In genomic region chr16:3923515-3923914, GRCm38 (mm10) we compare ENCODE assay signal across 26 mouse cellular contexts. TPM values are rescaled to one million over a fixed set of nuclear protein-coding genes. Genes with fewer than 3 reads are reported as not detected.
DNase-seq lines count a peak whose midpoint lies in the region; ATAC-seq lines count a peak whose summit lies in the region.
"Had no signal": no experiment of that assay in that cellular context is flagged by ENCODE, and none has a peak within 500 bp of the region (broad histone marks: within the 10 kb centered on the region; RNA-seq: fewer than 3 reads in every experiment).

No protein-coding gene starts in this region.

- no peaks in the 10 kb centered on the region for H3K9me3 ChIP-seq in forebrain, embryonic 11.5 days (ENCODE audit: control insufficient read depth, low read length)
- no peaks in the 10 kb centered on the region for H3K9me3 ChIP-seq in forebrain, embryonic 14.5 days (replicated peaks; ENCODE audit: control insufficient read depth, low read length)
- H3K9me3 ChIP-seq in embryonic facial prominence, embryonic 10.5 days = no peaks in the 10 kb centered on the region
- no peaks in the 10 kb centered on the region for H3K9me3 ChIP-seq in limb, embryonic 10.5 days (replicated peaks)
- no peaks in the 10 kb centered on the region for H3K9me3 ChIP-seq in liver, embryonic 16.5 days (replicated peaks; ENCODE audit: control insufficient read depth, low read length)
- H3K9me3 ChIP-seq: hindbrain, embryonic 12.5 days; midbrain, embryonic 10.5 days had no signal

- H3K36me3 ChIP-seq in forebrain, embryonic 11.5 days (ENCODE audit: control insufficient read depth, insufficient read depth, low read length) = no peaks in the 10 kb centered on the region
- H3K36me3 ChIP-seq in forebrain, embryonic 14.5 days (ENCODE audit: control insufficient read depth, insufficient read depth, low read length) = peaks cover 72% of the 10 kb centered on the region
- H3K36me3 ChIP-seq in embryonic facial prominence, embryonic 10.5 days (replicated peaks) = peaks cover 77% of the 10 kb centered on the region
- peaks cover 61% of the 10 kb centered on the region for H3K36me3 ChIP-seq in limb, embryonic 10.5 days
- peaks cover 13% of the 10 kb centered on the region for H3K36me3 ChIP-seq in liver, embryonic 16.5 days (ENCODE audit: control insufficient read depth, insufficient read depth)

- no peak overlapping the region for H3K4me3 ChIP-seq in forebrain, embryonic 11.5 days (ENCODE audit: low read depth, low read length)
- no peak overlapping the region for H3K4me3 ChIP-seq in forebrain, embryonic 14.5 days (ENCODE audit: low read depth, low read length)
- no peak overlapping the region for H3K4me3 ChIP-seq in embryonic facial prominence, embryonic 10.5 days
- no peak overlapping the region for H3K4me3 ChIP-seq in limb, embryonic 10.5 days
- H3K4me3 ChIP-seq in liver, embryonic 16.5 days (ENCODE audit: low read depth, low read length) = no peak overlapping the region
- H3K4me3 ChIP-seq: gastrocnemius, adult 2 months; hindbrain, embryonic 12.5 days; midbrain, embryonic 10.5 days had no signal

- 93% methylated on average over 3 of the region's 3 CpGs for WGBS in forebrain, embryonic 11.5 days
- WGBS in forebrain, embryonic 14.5 days = 92% methylated on average over 3 of the region's 3 CpGs
- 87% methylated on average over 3 of the region's 3 CpGs for WGBS in embryonic facial prominence, embryonic 10.5 days
- 91% methylated on average over 3 of the region's 3 CpGs for whole genome bisulfite sequencing in limb, embryonic 10.5 days
- 70% methylated on average over 3 of the region's 3 CpGs for WGBS in liver, embryonic 16.5 days (ENCODE audit: insufficient replicate concordance)

- no peak overlapping the region for H3K27ac ChIP-seq in forebrain, embryonic 11.5 days (ENCODE audit: low read depth, low read length)
- no peak overlapping the region for H3K27ac ChIP-seq in forebrain, embryonic 14.5 days (ENCODE audit: low read depth, low read length)
- peak overlapping the region; percentile 73 for H3K27ac ChIP-seq in embryonic facial prominence, embryonic 10.5 days (replicated peaks)
- peak overlapping the region; percentile 70; the same call in 1 of the 2 replicates for H3K27ac ChIP-seq in limb, embryonic 10.5 days
- peak overlapping the region; percentile 47 for H3K27ac ChIP-seq in liver, embryonic 16.5 days (ENCODE audit: low read length)
- H3K27ac ChIP-seq: gastrocnemius, adult 2 months; hindbrain, embryonic 12.5 days; midbrain, embryonic 10.5 days had no signal

- peak; percentile 2 for DNase-seq in forebrain, embryonic 11.5 days (ENCODE audit: low spot score)
- no peak for DNase-seq in forebrain, embryonic 14.5 days (ENCODE audit: low spot score)
- no peak for DNase-seq in embryonic facial prominence, embryonic 10.5 days (ENCODE audit: low spot score)
- DNase-seq in limb, embryonic 10.5 days (ENCODE audit: low spot score) = no peak
- DNase-seq in frontal cortex, postnatal 25 days (ENCODE audit: low spot score in 2 of 2) = no peak
- no peak for DNase-seq in urinary bladder, postnatal 4 days (ENCODE audit: low spot score in 2 of 2)
- no peak for DNase-seq in left cerebral cortex, adult 8-10 months (ENCODE audit: low spot score in 2 of 2)
- DNase-seq: adrenal gland, postnatal 36 days; cerebellum, adult 18-20 months; cerebellum, postnatal 25 days; forebrain, postnatal 0 days; gastrocnemius, adult 2 months; heart, postnatal 10 days; kidney, adult 8-10 months; kidney, postnatal 14 days; left cerebral cortex, postnatal 4 days; lung, postnatal 4 days; right cerebral cortex, postnatal 25 days had no signal

- no peaks in the 10 kb centered on the region for H3K4me1 ChIP-seq in forebrain, embryonic 11.5 days (replicated peaks; ENCODE audit: control insufficient read depth, insufficient read depth, low read length)
- H3K4me1 ChIP-seq in forebrain, embryonic 14.5 days (ENCODE audit: control insufficient read depth, insufficient read depth, low read length) = no peaks in the 10 kb centered on the region
- 0 out of 2 replicates have a peak, but pooled peaks cover 5% of the 10 kb centered on the region for H3K4me1 ChIP-seq in embryonic facial prominence, embryonic 10.5 days
- peaks cover 4% of the 10 kb centered on the region; the same call in 1 of the 2 replicates for H3K4me1 ChIP-seq in limb, embryonic 10.5 days
- H3K4me1 ChIP-seq in liver, embryonic 16.5 days (ENCODE audit: control insufficient read depth, low read depth, low read length) = no peaks in the 10 kb centered on the region; the same call in 1 of the 2 replicates
- H3K4me1 ChIP-seq: hindbrain, embryonic 12.5 days; midbrain, embryonic 10.5 days had no signal

- no peak for ATAC-seq in forebrain, embryonic 11.5 days (replicated peaks; ENCODE audit: low FRiP score)
- no peak for ATAC-seq in forebrain, embryonic 14.5 days
- ATAC-seq in liver, embryonic 16.5 days (ENCODE audit: low read depth) = peak; percentile 81
- ATAC-seq: CD4-positive, CD25-positive, alpha-beta regulatory T cell, adult 4 months; forebrain, postnatal 0 days had no signal

- H3K27me3 ChIP-seq in forebrain, embryonic 11.5 days (ENCODE audit: control insufficient read depth, insufficient read depth, low read length) = no peaks in the 10 kb centered on the region
- no peaks in the 10 kb centered on the region for H3K27me3 ChIP-seq in forebrain, embryonic 14.5 days (replicated peaks; ENCODE audit: control insufficient read depth, insufficient read depth, low read length)
- no peaks in the 10 kb centered on the region for H3K27me3 ChIP-seq in embryonic facial prominence, embryonic 10.5 days (replicated peaks; ENCODE audit: low read depth, poor library complexity, severe bottlenecking)
- H3K27me3 ChIP-seq in limb, embryonic 10.5 days (ENCODE audit: low read depth, poor library complexity, severe bottlenecking) = no peaks in the 10 kb centered on the region
- no peaks in the 10 kb centered on the region for H3K27me3 ChIP-seq in liver, embryonic 16.5 days (ENCODE audit: control insufficient read depth, insufficient read depth, low read depth, low read length)
- H3K27me3 ChIP-seq: hindbrain, embryonic 12.5 days had no signal

- H3K4me2 ChIP-seq in forebrain, embryonic 11.5 days (ENCODE audit: low read depth, low read length, severe bottlenecking) = no peak overlapping the region
- no peak overlapping the region for H3K4me2 ChIP-seq in forebrain, embryonic 14.5 days (ENCODE audit: low read length)
- H3K4me2 ChIP-seq in liver, embryonic 16.5 days (ENCODE audit: low read depth, low read length) = no peak overlapping the region; the same call in 1 of the 2 replicates
- H3K4me2 ChIP-seq: heart, embryonic 11.5 days; hindbrain, embryonic 12.5 days had no signal

- H3K9ac ChIP-seq in forebrain, embryonic 11.5 days (ENCODE audit: low read length) = no peak overlapping the region
- H3K9ac ChIP-seq in forebrain, embryonic 14.5 days (ENCODE audit: low read length) = no peak overlapping the region
- H3K9ac ChIP-seq in liver, embryonic 16.5 days (ENCODE audit: low read depth, low read length) = no peak overlapping the region
- H3K9ac ChIP-seq: forebrain, postnatal 0 days; hindbrain, embryonic 12.5 days had no signal

RNA-seq across cellular contexts. Expression of gene Cluap1, which starts 14.9 kb away (rescaled TPM):
- 23.6 and 24.7 TPM in 2 replicates for polyA plus RNA-seq in forebrain, embryonic 11.5 days (2014; fragmentation: Nextera tagmentation; extraction: Ambion mirVana)
- 35.1 and 35.6 TPM in 2 replicates for polyA plus RNA-seq in forebrain, embryonic 14.5 days (2014; fragmentation: Nextera tagmentation; extraction: Ambion mirVana)
- polyA plus RNA-seq in embryonic facial prominence, embryonic 10.5 days (2016; fragmentation: Nextera tagmentation; extraction: Ambion mirVana) = 22.5 and 24.7 TPM in 2 replicates
- 20.1 and 20.4 TPM in 2 replicates for polyA plus RNA-seq in limb, embryonic 10.5 days (2016; fragmentation: Nextera tagmentation; extraction: Ambion mirVana)
- 5.7 and 6.5 TPM in 2 replicates for polyA plus RNA-seq in liver, embryonic 16.5 days (2015; fragmentation: Nextera tagmentation; extraction: Ambion mirVana)
- 10 to 100 TPM; 23.0 to 30.6 (median 28.1) TPM for total RNA-seq in left cerebral cortex, adult 8-10 months (2022)

RNA-seq across cellular contexts. Expression of gene 1700037C18Rik, which starts 15.0 kb away (rescaled TPM):
- polyA plus RNA-seq in forebrain, embryonic 11.5 days (2014; fragmentation: Nextera tagmentation; extraction: Ambion mirVana) = 6.3 and 7.3 TPM in 2 replicates
- 9.6 and 10.0 TPM in 2 replicates for polyA plus RNA-seq in forebrain, embryonic 14.5 days (2014; fragmentation: Nextera tagmentation; extraction: Ambion mirVana)
- 6.8 TPM in 2 replicates for polyA plus RNA-seq in embryonic facial prominence, embryonic 10.5 days (2016; fragmentation: Nextera tagmentation; extraction: Ambion mirVana)
- polyA plus RNA-seq in limb, embryonic 10.5 days (2016; fragmentation: Nextera tagmentation; extraction: Ambion mirVana) = 7.7 and 8.8 TPM in 2 replicates
- 1.8 and 1.9 TPM in 2 replicates for polyA plus RNA-seq in liver, embryonic 16.5 days (2015; fragmentation: Nextera tagmentation; extraction: Ambion mirVana)
- total RNA-seq in left cerebral cortex, adult 8-10 months (2022) = 10 to 100 TPM in 1 of 4 experiments, 1 to 10 TPM in 3; 7.9 to 12.0 (median 8.6) TPM

RNA-seq across cellular contexts. Expression of gene Gm20695, which starts 39.1 kb away (rescaled TPM):
- polyA plus RNA-seq in forebrain, embryonic 11.5 days (2014; fragmentation: Nextera tagmentation; extraction: Ambion mirVana) = 1.7 and 2.0 TPM in 2 replicates
- polyA plus RNA-seq in forebrain, embryonic 14.5 days (2014; fragmentation: Nextera tagmentation; extraction: Ambion mirVana) = 2.6 and 4.1 TPM in 2 replicates
- 1.4 and 2.6 TPM in 2 replicates for polyA plus RNA-seq in embryonic facial prominence, embryonic 10.5 days (2016; fragmentation: Nextera tagmentation; extraction: Ambion mirVana)
- polyA plus RNA-seq in limb, embryonic 10.5 days (2016; fragmentation: Nextera tagmentation; extraction: Ambion mirVana) = 1.6 and 2.3 TPM in 2 replicates
- 0.71 and 0.98 TPM in 2 replicates for polyA plus RNA-seq in liver, embryonic 16.5 days (2015; fragmentation: Nextera tagmentation; extraction: Ambion mirVana)
- 1 to 10 TPM in 2 of 4 experiments, under 1 TPM in 1, not detected in 1; 0.96 to 1.2 (median 1.0) TPM for total RNA-seq in left cerebral cortex, adult 8-10 months (2022)
- total RNA-seq: ES-E14; heart, postnatal 10 days; left cerebral cortex, adult 18-20 months had no signal
- polyA plus RNA-seq: spleen, adult 2 months had no signal

RNA-seq across cellular contexts. Expression of gene Zfp597, which starts 39.2 kb away (rescaled TPM):
- polyA plus RNA-seq in forebrain, embryonic 11.5 days (2014; fragmentation: Nextera tagmentation; extraction: Ambion mirVana) = 8.0 and 9.0 TPM in 2 replicates
- polyA plus RNA-seq in forebrain, embryonic 14.5 days (2014; fragmentation: Nextera tagmentation; extraction: Ambion mirVana) = 12.6 and 14.3 TPM in 2 replicates
- 4.5 and 5.5 TPM in 2 replicates for polyA plus RNA-seq in embryonic facial prominence, embryonic 10.5 days (2016; fragmentation: Nextera tagmentation; extraction: Ambion mirVana)
- polyA plus RNA-seq in limb, embryonic 10.5 days (2016; fragmentation: Nextera tagmentation; extraction: Ambion mirVana) = 4.1 and 6.5 TPM in 2 replicates
- polyA plus RNA-seq in liver, embryonic 16.5 days (2015; fragmentation: Nextera tagmentation; extraction: Ambion mirVana) = 2.2 and 2.5 TPM in 2 replicates
- 10 to 100 TPM; 26.0 to 29.7 (median 27.4) TPM for total RNA-seq in left cerebral cortex, adult 8-10 months (2022)

RNA-seq across cellular contexts. Expression of gene Naa60, which starts 51.3 kb away (rescaled TPM):
- 64.8 and 74.1 TPM in 2 replicates for polyA plus RNA-seq in forebrain, embryonic 11.5 days (2014; fragmentation: Nextera tagmentation; extraction: Ambion mirVana)
- polyA plus RNA-seq in forebrain, embryonic 14.5 days (2014; fragmentation: Nextera tagmentation; extraction: Ambion mirVana) = 68.4 and 83.3 TPM in 2 replicates
- polyA plus RNA-seq in embryonic facial prominence, embryonic 10.5 days (2016; fragmentation: Nextera tagmentation; extraction: Ambion mirVana) = 54.4 and 56.4 TPM in 2 replicates
- polyA plus RNA-seq in limb, embryonic 10.5 days (2016; fragmentation: Nextera tagmentation; extraction: Ambion mirVana) = 55.8 and 58.0 TPM in 2 replicates
- polyA plus RNA-seq in liver, embryonic 16.5 days (2015; fragmentation: Nextera tagmentation; extraction: Ambion mirVana) = 22.7 and 24.1 TPM in 2 replicates
- total RNA-seq in left cerebral cortex, adult 8-10 months (2022) = 100 to 1,000 TPM; 109 to 146 (median 127) TPM

Comparison
In these comparisons a context has a peak if more than half of its experiments do, and no peak if none do; other contexts are left out.
1. H3K27ac ChIP-seq: peak in embryonic facial prominence, embryonic 10.5 days (single experiment), limb, embryonic 10.5 days (single experiment) and liver, embryonic 16.5 days (single experiment); none in forebrain, embryonic 11.5 days (single experiment) and forebrain, embryonic 14.5 days (single experiment).